Mouse (Mus musculus) heart, postnatal 14 days (tissue): ENCODE results near the gene Wfs1. TPM values are rescaled to one million over a fixed set of nuclear protein-coding genes. Genes with fewer than 3 reads are reported as not detected.
A peak's percentile ranks its signal among the peaks of the same experiment; 100 is the strongest.

Experiments
- DNase-seq, 2 experiments: peaks; one replicate each; pipeline ENCODE4 v3.0.0; 2021 to 2022
- intact Hi-C: fragments of 180-260 bp; cut with DNase I; formaldehyde crosslinking; loops from one replicate; pipeline ENCODE4 v1.15.1; 2025
- total RNA-seq, 2 experiments: library from RNA; stranded (reverse); gene quantifications; 2 replicates each; pipeline ENCODE4 v1.2.3; 2021

Gene Wfs1
- total RNA-seq, 2 experiments from 2014 or later: 51.6 to 52.8 TPM

DNA sequence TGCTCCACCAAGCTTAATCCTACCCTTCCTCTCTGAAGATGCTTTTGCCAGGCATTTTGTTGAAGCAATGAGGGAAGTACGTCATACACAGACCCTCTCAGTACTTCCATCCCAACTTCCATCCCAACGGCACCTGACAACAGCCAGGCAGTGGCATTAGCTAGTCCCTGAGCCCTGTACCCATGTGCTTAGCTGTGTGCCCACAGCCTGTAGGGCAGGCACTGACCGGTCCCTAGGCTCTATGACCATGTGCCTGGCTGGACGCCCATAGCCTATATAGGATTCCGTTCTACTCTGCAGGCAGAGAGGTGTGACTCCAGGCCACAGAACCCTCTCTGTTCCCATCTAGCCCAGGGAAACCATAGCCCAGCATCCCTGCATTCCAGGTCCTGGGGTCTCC lies 51.0 kb downstream of the Wfs1 start:
- intact Hi-C loops: no loop called here
- no peak for DNase-seq

DNA sequence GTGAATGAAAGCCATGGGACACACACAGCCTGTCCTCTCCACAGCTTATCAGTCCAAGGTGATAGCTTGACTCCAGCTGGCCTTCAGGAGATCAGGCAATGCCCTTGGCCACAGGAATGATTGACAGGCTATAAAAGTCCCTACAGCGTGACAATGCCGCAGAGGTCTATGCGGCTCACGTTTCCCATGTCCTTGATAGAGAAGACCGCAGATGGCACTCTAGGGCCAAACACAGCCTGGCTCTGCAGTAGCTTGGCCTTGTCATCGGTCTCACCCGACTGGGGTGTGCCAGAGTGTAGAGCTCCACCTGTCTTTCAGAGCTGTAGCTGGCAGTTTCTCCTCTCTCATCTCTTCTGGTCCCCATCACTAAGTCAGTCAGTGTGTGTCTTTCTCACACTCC lies 52.5 kb downstream of the Wfs1 start:
- peak; percentile 16 to 30 for DNase-seq
- intact Hi-C loops: no loop called here

GRCm38 (mm10) chr5:36935486-36936473 lies 53.2 kb downstream of the Wfs1 start:
- peak in 1 of 2 experiments; percentile 31 for DNase-seq
- intact Hi-C loops: no loop called here

GRCm38 (mm10) chr5:36933383-36933782 lies 55.6 kb downstream of the Wfs1 start:
- DNase-seq: no peak

DNA sequence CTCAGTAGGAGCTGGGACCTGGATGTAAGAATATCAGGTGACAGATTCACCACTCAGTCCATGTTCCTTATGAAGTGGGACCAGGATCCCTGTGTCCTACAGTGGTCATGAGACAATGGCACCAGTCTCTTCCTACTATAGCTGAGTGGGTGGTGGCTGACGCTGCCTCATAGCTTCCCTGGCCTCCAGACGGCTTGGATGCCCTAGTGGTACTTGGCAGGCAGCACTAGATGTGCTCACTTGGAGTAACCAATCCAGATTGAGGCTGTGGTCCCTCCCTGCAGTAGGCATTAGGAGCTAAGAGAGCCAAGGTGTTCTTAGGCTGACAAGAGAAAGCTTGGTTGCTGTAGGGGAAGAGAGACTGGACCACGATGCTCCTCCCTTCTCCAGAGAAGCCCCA lies 59.6 kb downstream of the Wfs1 start:
- intact Hi-C loops: no loop called here

More at GRCm38 (mm10) chr5:36933383-36933782, 55.6 kb downstream of the Wfs1 start:
- intact Hi-C loops: no loop called here

GRCm38 (mm10) chr5:36928701-36929100 lies 60.3 kb downstream of the Wfs1 start:
- DNase-seq: no peak
- intact Hi-C loops: no loop called here

More for the DNA sequence above, 59.6 kb downstream of the Wfs1 start:
- no peak for DNase-seq

GRCm38 (mm10) chr5:36923826-36924700 lies 64.9 kb downstream of the Wfs1 start:
- intact Hi-C loops: no loop called here
- DNase-seq: peak; percentile 14 to 45

DNA sequence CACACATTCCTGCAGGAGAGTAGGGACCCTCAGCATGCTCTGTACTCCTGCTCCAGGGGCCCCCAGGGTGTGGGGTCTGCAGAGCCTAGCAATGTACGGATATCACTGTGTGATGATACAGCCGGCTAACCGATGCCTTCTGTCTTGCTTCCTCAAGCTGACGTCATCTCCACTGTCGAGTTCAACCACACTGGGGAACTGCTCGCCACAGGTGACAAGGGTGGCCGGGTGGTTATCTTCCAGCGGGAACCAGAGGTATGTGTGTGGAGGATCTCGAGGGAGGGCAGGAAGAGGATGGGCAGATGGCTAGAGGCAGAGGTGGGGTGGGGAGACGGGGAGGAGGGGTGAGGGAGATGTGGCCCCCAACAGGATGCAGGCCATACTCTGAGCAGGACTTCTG lies 66.2 kb downstream of the Wfs1 start:
- DNase-seq: no peak
- intact Hi-C loops: no loop called here

GRCm38 (mm10) chr5:36921871-36922270 lies 67.1 kb downstream of the Wfs1 start:
- intact Hi-C loops: no loop called here
- DNase-seq: no peak

DNA sequence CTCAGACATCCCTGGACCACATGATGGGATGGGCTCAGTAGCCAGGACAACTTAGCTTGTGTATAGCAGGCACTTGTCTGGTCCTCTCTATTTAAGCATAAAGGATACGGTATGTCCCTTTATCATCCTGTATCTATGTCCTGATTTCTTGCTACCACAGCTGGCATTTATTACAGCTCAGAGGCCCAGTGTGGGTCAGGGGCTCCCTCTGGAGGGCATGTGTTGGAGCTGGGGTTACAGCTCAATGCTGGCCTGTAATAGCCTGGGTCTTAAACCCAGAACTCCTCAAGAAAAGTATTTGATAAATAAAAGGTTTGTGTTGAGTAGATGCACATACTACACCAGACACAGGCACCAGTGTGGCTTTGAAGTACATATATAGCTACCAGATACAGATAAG lies 68.9 kb downstream of the Wfs1 start:
- intact Hi-C loops: loop anchor here (1.0 kb wide), 1 partner anchor 84 kb away; no protein-coding TSS in a partner anchor
- peak; percentile 34 to 42 for DNase-seq

DNA sequence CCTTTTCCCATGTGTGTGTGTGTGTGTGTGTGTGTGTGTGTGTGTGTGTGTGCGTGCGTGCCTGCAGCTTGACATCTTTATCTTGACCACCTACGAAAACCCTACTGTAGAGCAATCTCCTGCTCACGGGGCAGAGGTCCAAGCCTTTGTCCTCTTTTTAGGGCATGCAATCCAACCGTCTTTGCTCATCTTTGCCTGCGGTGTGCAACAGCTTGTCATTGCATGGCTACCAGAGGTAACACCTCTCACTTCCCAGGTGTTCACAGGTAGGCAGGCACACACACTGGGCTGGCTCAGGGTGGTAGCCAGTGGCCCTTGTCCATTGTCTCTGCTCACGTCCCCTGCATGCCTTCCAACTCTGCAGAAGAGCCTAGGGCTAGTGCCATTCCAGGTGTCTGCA lies 71.0 kb downstream of the Wfs1 start:
- no peak for DNase-seq
- intact Hi-C loops: no loop called here

DNA sequence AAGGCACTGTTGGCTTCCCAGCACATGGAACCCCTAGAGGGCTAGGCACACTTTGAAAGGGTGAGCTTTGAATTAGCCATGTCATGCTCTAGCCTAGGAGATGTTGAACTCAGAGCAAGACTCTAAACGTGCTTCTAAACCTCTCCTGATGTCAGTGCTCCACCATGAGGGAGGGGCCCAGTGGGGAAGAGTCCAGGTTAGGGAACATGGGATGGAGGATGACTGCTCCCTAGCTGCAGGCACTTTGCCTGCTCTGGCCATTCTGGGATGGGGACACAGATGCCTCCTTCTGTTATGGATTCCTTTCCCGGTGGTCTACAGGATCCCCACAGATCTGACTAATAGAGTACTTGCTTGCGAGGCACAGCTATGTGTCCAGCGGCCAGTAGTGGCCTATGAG lies 71.8 kb downstream of the Wfs1 start:
- intact Hi-C loops: no loop called here

GRCm38 (mm10) chr5:36916581-36916980 lies 72.4 kb downstream of the Wfs1 start:
- no peak for DNase-seq

More for the DNA sequence above, 71.8 kb downstream of the Wfs1 start:
- no peak for DNase-seq

More at GRCm38 (mm10) chr5:36916581-36916980, 72.4 kb downstream of the Wfs1 start:
- intact Hi-C loops: no loop called here

Other genes starting within 250 kb of the Wfs1 start
- 10 to 100 TPM; 11.9 to 12.2 TPM for gene Bloc1s4, start 240.6 kb downstream of the Wfs1 start, total RNA-seq
- 100 to 1,000 TPM; 270 to 275 TPM for gene Mrfap1, start 192.4 kb downstream of the Wfs1 start, total RNA-seq
- gene Man2b2, start 158.6 kb downstream of the Wfs1 start, total RNA-seq: 10 to 100 TPM; 12.9 to 14.4 TPM
- gene Ppp2r2c, start 120.7 kb downstream of the Wfs1 start, total RNA-seq: under 1 TPM; 0.10 to 0.12 TPM
- under 1 TPM in 1 of 2 experiments, not detected in 1; 0.02 TPM for gene Gm1043, start 96.2 kb upstream of the Wfs1 start, total RNA-seq